Mouse (Mus musculus): ENCODE data around the gene Gm20388.
A peak's percentile ranks its signal among the peaks of the same experiment; 100 is the strongest.

The Gm20388 gene

GRCm38 (mm10) chr8:123858941-123859647 is 3948.5 kb downstream of the Gm20388 start:
- peak; percentile 98 for DNase-seq (ENCODE audit: low read depth)

DNA sequence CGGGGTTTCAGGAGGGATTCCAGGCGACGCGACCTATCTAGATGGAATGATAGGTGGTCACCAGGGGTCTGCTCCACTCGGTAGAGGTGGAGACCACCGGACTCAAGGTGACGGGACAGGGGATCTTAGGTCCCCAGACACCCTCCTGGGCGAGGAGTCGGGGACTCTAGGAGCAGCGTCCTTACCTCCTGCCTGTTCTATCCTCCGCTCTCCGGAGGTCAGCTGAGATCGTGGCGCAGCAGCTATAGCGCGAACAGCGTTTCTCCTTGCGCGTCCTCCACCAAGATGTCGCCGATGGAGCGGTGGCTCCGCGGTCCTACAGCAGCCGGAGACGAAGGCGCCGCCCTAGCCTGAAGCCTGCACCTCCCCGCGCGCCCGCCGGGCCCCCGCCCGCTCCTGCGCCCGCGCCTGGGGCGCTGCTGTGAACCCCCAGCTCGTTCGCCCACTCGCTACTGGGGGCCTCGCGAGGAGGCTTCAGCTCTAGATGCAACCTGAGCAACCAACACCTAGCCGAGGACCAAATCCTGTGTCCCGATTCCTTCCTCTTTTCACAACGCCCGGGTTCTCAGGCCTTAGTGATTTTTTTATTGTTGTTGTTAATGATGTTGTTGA is 3949.1 kb downstream of the Gm20388 start, which contains the start of gene Ccsap:
Ccsap (minus strand) TSS at position 562 of the 612 bp plus-strand sequence.
- DNase-seq (ENCODE audit: low read depth) = peak; percentile 74

GRCm38 (mm10) chr8:123860386-123860785 is 3949.7 kb downstream of the Gm20388 start:
- peak; percentile 60 for DNase-seq (ENCODE audit: low read depth)

- DNase-seq (ENCODE audit: low read depth) = no peak
Observed at GRCm38 (mm10) chr8:123865786-123866185, 3955.1 kb downstream of the Gm20388 start.

GRCm38 (mm10) chr8:123866971-123867370 is 3956.3 kb downstream of the Gm20388 start:
- peak; percentile 92 for DNase-seq (ENCODE audit: low read depth)

DNA sequence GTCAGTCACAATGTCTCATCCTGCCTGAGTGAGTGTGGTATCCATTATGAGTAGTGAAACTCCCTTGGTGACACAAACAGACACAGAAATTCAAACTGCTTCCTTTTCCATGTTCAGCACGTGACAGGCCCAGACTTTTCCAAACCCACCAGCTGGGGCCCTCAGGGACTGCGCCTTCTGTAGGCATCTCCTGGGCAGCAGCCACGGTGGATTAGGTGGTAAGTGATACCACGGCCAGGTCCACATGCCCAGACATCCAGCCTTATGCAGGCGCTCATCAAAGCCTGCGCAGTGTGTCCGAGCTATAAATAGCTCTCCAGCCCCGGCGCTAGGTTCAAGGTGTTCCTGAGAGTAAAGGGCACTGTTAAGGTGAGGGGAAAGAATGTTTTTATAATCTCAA is 3961.4 kb downstream of the Gm20388 start:
- no peak for DNase-seq (ENCODE audit: low read depth)

DNA sequence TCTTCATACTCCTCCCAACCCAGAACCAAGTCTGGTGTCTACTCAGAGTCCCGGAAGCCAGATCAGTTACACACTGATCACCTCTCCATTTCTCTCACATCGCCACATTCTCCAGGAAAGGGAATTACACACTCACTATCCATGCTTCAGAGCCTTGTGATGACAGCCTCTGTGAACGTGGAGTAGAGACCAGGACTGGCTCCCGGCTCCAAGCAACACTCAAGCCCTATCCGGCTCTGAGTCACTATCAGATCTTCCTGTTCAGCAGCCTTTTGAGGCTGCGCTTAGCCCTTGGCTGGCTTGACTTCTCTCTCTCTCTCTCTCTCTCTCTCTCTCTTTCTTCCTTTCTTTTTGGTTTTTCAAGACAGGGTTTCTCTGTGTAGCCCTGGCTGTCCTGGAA is 3962.7 kb downstream of the Gm20388 start:
- peak; percentile 75 for DNase-seq (ENCODE audit: low read depth)

GRCm38 (mm10) chr8:123874324-123874723 is 3963.7 kb downstream of the Gm20388 start:
- DNase-seq (ENCODE audit: low read depth) = no peak

DNA sequence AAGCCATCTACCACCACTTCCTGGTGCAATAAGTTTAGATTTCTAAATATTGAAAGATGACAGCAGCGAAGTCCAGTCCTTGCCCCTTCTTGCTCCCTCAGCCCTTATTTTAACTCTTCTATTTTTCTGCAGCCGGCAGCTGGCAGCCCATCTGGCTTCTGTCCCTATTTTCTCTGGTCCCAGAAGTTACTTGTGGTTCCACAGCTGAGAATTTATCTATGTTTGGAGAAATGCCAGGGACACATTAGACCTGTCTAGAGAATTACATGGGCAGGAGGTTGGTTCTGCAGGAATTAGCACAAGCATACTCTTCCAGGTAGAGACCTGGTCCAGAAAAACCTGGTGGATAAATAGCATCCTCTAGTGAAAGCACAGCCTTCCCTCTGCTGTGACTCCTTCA is 3967.2 kb downstream of the Gm20388 start:
- DNase-seq (ENCODE audit: low read depth) = no peak

DNA sequence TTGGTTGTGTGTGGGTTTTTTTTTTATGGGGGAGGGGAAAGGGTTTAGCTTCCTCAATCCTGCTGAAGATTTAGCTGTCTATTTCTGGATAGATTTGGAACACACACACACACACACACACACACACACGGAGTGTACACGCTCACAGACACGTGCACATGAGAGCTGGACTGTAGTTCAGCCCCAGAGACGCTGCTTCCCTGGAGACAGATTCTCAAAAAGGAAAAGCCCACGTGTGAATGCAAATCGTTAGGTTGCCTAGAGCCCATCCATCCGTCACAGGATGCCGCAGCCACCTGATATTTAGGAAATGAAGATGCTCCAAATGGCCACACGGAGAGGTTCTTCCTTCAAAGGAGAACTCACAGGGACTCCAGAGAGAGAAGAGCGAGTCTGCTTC is 3969.6 kb downstream of the Gm20388 start:
- no peak for DNase-seq (ENCODE audit: low read depth)

GRCm38 (mm10) chr8:123880821-123881350 is 3970.2 kb downstream of the Gm20388 start:
- no peak for DNase-seq (ENCODE audit: low read depth)

- no peak for DNase-seq (ENCODE audit: low read depth)
Observed at GRCm38 (mm10) chr8:123882412-123882811, 3971.8 kb downstream of the Gm20388 start.

GRCm38 (mm10) chr8:123883094-123883493 is 3972.5 kb downstream of the Gm20388 start:
- DNase-seq (ENCODE audit: low read depth) = no peak

- peak; percentile 93 for DNase-seq (ENCODE audit: low read depth)
Observed at GRCm38 (mm10) chr8:123884721-123885565, 3974.3 kb downstream of the Gm20388 start.

DNA sequence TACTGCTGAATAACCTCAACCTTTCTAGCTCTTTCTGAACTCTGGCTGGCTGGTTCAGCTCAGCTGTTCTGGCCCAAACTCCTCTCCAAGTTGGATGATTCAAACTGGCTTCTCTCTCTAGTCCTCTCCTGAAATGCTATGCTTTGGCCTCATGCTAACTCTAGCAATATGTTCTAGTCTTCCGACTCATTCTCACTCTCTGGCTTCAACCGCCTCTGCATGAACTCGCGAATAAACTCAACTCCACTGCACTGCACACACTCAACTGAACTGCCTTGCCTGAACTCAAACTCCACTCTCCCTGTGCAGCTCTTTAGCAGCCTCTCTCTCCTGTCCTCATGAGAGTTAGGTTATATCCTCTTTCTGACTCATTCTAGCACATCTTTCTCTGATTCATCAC is 3976.5 kb downstream of the Gm20388 start:
- DNase-seq (ENCODE audit: low read depth) = peak; percentile 58

DNA sequence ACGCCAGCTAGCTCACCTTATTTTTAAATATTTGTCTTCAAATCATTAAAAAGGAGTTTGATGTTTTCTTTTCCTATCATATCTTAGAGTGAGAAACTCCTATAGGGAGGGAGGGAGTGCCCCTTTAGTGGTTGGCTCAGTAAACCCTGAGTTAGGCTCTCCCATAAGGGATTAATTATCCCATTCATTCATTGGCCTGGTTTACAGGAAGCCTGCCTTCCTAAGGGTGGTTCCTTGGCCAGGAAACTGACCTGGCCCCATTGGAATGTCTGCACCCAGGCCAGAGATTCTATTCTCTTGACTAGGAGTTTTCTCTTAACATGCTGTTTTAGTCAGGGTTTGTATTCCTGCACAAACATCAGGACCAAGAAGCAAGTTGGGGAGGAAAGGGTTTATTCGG is 3977.3 kb downstream of the Gm20388 start:
- DNase-seq (ENCODE audit: low read depth) = peak; percentile 92

- DNase-seq (ENCODE audit: low read depth) = no peak
Observed at GRCm38 (mm10) chr8:123889797-123890196, 3979.2 kb downstream of the Gm20388 start.

DNA sequence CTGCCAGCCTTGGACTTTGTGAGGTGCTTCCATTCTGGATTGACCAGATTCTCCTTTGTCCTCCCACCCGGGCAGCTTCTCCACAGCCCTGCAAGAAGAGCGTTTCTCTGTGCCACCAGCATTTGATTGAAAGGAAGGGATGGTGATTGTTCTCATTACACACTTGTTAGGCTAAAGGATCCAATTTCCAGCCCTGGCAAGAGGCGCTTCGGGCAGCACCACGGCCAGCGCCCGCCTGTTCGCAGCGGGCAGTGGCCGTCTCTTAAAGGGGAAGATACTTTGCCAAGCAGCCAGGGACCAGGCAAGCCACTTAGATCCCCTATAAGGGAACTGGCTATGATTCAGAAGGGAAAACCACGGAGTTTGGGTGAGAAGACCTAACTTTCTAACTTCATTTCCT is 3980.6 kb downstream of the Gm20388 start:
- DNase-seq (ENCODE audit: low read depth) = peak; percentile 88

DNA sequence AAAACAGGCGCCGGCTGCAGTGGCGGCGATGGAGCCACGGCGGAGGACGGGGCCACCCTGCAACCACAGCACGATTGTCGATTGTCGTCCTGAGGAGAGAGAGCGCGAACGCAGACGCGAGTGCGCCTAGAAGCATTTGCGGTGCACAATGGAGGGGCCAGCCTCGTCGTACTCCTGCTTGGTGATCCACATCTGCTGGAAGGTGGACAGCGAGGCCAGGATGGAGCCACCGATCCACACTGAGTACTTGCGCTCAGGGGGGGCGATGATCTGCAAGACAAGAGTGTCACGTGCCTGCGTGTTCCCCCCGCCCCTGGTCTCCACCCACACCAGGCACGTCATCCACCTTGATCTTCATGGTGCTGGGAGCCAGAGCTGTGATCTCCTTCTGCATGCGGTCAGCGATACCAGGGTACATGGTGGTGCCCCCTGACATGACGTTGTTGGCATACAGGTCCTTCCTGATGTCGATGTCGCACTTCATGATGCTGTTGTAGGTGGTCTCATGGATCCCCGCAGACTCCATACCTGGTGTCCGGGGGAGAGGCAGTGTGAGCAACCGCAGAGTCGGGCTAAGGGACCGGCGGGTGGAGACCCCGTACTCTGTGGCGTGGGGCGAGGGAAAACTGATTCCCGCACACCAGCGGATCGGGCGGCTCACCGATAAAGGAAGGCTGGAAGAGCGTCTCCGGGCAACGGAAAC is 3981.4 kb downstream of the Gm20388 start:
- no peak for DNase-seq (ENCODE audit: low read depth)

- no peak for DNase-seq (ENCODE audit: low read depth)
Observed at GRCm38 (mm10) chr8:123892586-123893155, 3982.0 kb downstream of the Gm20388 start.

DNA sequence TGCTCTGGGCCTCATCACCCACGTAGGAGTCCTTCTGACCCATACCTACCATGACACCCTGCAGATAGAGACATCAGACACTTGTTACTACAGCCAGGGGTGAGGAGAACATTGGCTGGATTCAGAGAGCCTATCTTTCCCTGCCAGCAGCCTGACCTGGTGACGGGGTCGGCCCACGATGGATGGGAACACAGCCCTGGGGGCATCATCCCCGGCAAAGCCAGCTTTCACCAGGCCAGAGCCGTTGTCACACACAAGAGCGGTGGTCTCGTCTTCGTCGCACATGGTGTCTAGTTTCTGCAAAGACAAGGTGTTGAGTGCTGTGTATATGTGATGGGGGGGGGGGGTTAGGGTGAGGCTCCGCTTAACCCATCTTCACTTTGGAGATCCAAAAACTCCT is 3982.8 kb downstream of the Gm20388 start:
- no peak for DNase-seq (ENCODE audit: low read depth)

Measured in NIH3T3 (cell line).